Mouse (Mus musculus): ENCODE measurements at regions not wholly inside any gene's neighbourhood (a gene's known extent, or its start where the extent isn't known, plus 50 kb on each side); places are given as distances from the start of the nearest gene placed in this dataset.

- TF ChIP-seq CTCF (IDR thresholded peaks at IDR 0.05; ENCODE audit: low read depth) (no peak), EP300 (optimal IDR thresholded peaks at IDR 0.05) (no peak)
Observed at GRCm38 (mm10) chr3:126308303-126308702, 55.2 kb upstream of the Arsj start.
